In the genomic region with DNA sequence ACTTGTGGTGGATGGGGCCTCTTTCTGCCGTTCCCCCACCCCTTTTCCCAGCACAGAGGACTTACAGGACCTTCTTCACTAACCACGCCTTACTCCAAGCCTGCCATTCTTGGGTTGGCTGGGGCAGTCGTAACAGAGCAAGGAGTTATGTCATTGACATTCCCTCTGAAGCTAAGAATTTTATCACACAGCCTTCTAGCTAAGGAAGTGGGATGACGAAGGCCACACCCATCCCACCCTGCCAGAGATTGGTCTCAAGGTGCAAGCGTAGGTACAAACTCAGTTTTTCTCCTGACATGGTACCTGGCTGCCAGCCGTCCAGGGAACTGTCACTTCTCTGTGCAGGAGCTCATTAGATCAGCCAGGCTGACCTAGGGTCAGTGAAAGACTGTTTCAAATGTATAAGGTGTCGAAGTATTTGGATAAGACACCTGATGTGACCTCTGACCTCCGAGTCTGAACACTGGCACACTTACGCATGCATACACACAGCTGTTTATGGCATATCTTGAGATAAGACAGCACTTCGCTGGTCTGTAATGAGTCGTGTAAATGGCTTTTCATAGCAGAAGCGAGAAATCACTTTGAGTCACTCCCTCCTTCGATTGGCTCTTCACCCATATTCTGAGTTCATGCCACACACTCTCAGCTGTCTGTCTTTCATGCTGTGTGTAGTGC, we compare ENCODE assay signal across 26 mouse cellular contexts.
DNase-seq lines count a peak whose midpoint lies in the region; ATAC-seq and TF ChIP-seq lines count a peak whose summit lies in the region.
"Had no signal": no experiment of that assay in that cellular context is flagged by ENCODE, and none has a peak within 500 bp of the region (broad histone marks: within the 10 kb centered on the region; RNA-seq: fewer than 3 reads in every experiment).

No protein-coding gene starts in this region.

- TF ChIP-seq CTCF in lung, postnatal 0 days (IDR thresholded peaks at IDR 0.05), result no peak
- no peak for TF ChIP-seq CTCF in intestine, postnatal 0 days (IDR thresholded peaks at IDR 0.05; ENCODE audit: low read depth)
- no peak for TF ChIP-seq CTCF in small intestine, adult 2 months (IDR thresholded peaks at IDR 0.05; ENCODE audit: extremely low read depth, insufficient read length, insufficient replicate concordance, low read depth, low read length)

- H3K9ac ChIP-seq in lung, postnatal 0 days (replicated peaks; ENCODE audit: low read depth), result no peak overlapping the region
- H3K9ac ChIP-seq in intestine, embryonic 14.5 days (ENCODE audit: low read length), result no peak overlapping the region
- H3K9ac ChIP-seq in intestine, postnatal 0 days (ENCODE audit: low read depth, low read length), result no peak overlapping the region
- H3K9ac ChIP-seq: embryonic facial prominence, embryonic 12.5 days; embryonic facial prominence, embryonic 15.5 days; forebrain, postnatal 0 days; heart, embryonic 13.5 days; hindbrain, embryonic 14.5 days had no signal

- no peaks in the 10 kb centered on the region for H3K27me3 ChIP-seq in lung, postnatal 0 days (replicated peaks; ENCODE audit: insufficient read depth, low read length)
- no peaks in the 10 kb centered on the region for H3K27me3 ChIP-seq in intestine, embryonic 14.5 days (replicated peaks; ENCODE audit: control insufficient read depth, insufficient read depth, low read length)
- H3K27me3 ChIP-seq in intestine, postnatal 0 days (replicated peaks; ENCODE audit: control insufficient read depth, insufficient read depth, low read length), result no peaks in the 10 kb centered on the region
- no peaks in the 10 kb centered on the region for H3K27me3 ChIP-seq in small intestine, adult 2 months (ENCODE audit: control insufficient read depth, insufficient read depth, low read length)
- no peaks in the 10 kb centered on the region for H3K27me3 ChIP-seq in heart, embryonic 10.5 days (ENCODE audit: insufficient read depth, poor library complexity, severe bottlenecking)
- H3K27me3 ChIP-seq: embryonic facial prominence, embryonic 12.5 days; embryonic facial prominence, embryonic 15.5 days; heart, embryonic 13.5 days; Patski had no signal

- no peak for DNase-seq in lung, postnatal 0 days (ENCODE audit: low spot score)
- no peak for DNase-seq in lung, postnatal 10 days
- no peak for DNase-seq in intestine, embryonic 14.5 days (ENCODE audit: low spot score)
- no peak for DNase-seq in heart, embryonic 10.5 days (ENCODE audit: low spot score)
- no peak for DNase-seq in kidney, adult 9 months
- DNase-seq: adrenal gland, adult 2 months; adrenal gland, postnatal 14 days; cerebellum, adult 18-20 months; cerebellum, adult 9-11 months; cerebellum, postnatal 25 days; forebrain, postnatal 0 days; gastrocnemius, adult 2 months; gastrocnemius, postnatal 14 days; heart, postnatal 14 days; heart, postnatal 4 days had no signal

- TF ChIP-seq EP300 in lung, postnatal 0 days (IDR thresholded peaks at IDR 0.05), result no peak

- H3K4me3 ChIP-seq in lung, postnatal 0 days (ENCODE audit: low read depth, low read length), result no peak overlapping the region
- H3K4me3 ChIP-seq in intestine, embryonic 14.5 days (ENCODE audit: low read depth, low read length), result no peak overlapping the region
- no peak overlapping the region for H3K4me3 ChIP-seq in intestine, postnatal 0 days (ENCODE audit: low read depth, low read length)
- no peak overlapping the region for H3K4me3 ChIP-seq in small intestine, adult 2 months (ENCODE audit: low read depth, low read length)
- H3K4me3 ChIP-seq in heart, embryonic 10.5 days, result no peak overlapping the region
- H3K4me3 ChIP-seq: embryonic facial prominence, embryonic 12.5 days; embryonic facial prominence, embryonic 15.5 days; gastrocnemius, adult 2 months; heart, embryonic 13.5 days had no signal

- H3K4me2 ChIP-seq in lung, postnatal 0 days (replicated peaks; ENCODE audit: low read depth, low read length), result no peak overlapping the region
- no peak overlapping the region for H3K4me2 ChIP-seq in intestine, embryonic 14.5 days (ENCODE audit: low read length)
- 0 out of 2 replicates have a peak overlapping the region, but pooled peaks have one; percentile 17 for H3K4me2 ChIP-seq in intestine, postnatal 0 days (replicated peaks; ENCODE audit: low read depth)
- H3K4me2 ChIP-seq: embryonic facial prominence, embryonic 12.5 days; embryonic facial prominence, embryonic 15.5 days; heart, embryonic 13.5 days; hindbrain, embryonic 14.5 days had no signal

- H3K4me1 ChIP-seq in lung, postnatal 0 days (ENCODE audit: insufficient read depth, low read depth, low read length), result no peaks in the 10 kb centered on the region; the same call in 1 of the 2 replicates
- H3K4me1 ChIP-seq in intestine, embryonic 14.5 days (replicated peaks; ENCODE audit: control insufficient read depth, insufficient read depth, low read length), result peaks cover 7% of the 10 kb centered on the region; the same call in 1 of the 2 replicates
- peaks cover 2% of the 10 kb centered on the region; the same call in 1 of the 2 replicates for H3K4me1 ChIP-seq in intestine, postnatal 0 days (replicated peaks; ENCODE audit: control insufficient read depth, insufficient read depth, low read length)
- peaks cover 33% of the 10 kb centered on the region; the same call in 1 of the 2 replicates for H3K4me1 ChIP-seq in small intestine, adult 2 months (ENCODE audit: control insufficient read depth, insufficient read depth, insufficient read length, low read length)
- peaks cover 9% of the 10 kb centered on the region for H3K4me1 ChIP-seq in heart, embryonic 10.5 days

- H3K9me3 ChIP-seq in lung, postnatal 0 days (ENCODE audit: low read length), result no peaks in the 10 kb centered on the region
- H3K9me3 ChIP-seq in intestine, embryonic 14.5 days (ENCODE audit: control insufficient read depth, low read length), result no peaks in the 10 kb centered on the region
- H3K9me3 ChIP-seq in intestine, postnatal 0 days (ENCODE audit: control insufficient read depth), result no peaks in the 10 kb centered on the region
- H3K9me3 ChIP-seq in heart, embryonic 10.5 days, result no peaks in the 10 kb centered on the region
- H3K9me3 ChIP-seq: embryonic facial prominence, embryonic 12.5 days; embryonic facial prominence, embryonic 15.5 days; heart, embryonic 13.5 days had no signal

- WGBS in lung, postnatal 0 days, result 65% methylated on average over 13 of the region's 13 CpGs
- WGBS in intestine, embryonic 14.5 days, result 61% methylated on average over 13 of the region's 13 CpGs
- 34% methylated on average over 13 of the region's 13 CpGs for WGBS in intestine, postnatal 0 days
- 40% methylated on average over 13 of the region's 13 CpGs for whole genome bisulfite sequencing in small intestine, adult 2 months
- 57% methylated on average over 13 of the region's 13 CpGs for WGBS in heart, embryonic 10.5 days

- ATAC-seq in lung, postnatal 0 days, result peak; percentile 4; the same call in 1 of the 2 replicates
- ATAC-seq in intestine, embryonic 14.5 days (replicated peaks; ENCODE audit: low FRiP score, low TSS enrichment, low read depth), result peak; percentile 52; the same call in 1 of the 2 replicates
- peak; percentile 80 for ATAC-seq in intestine, postnatal 0 days
- no peak for ATAC-seq in cerebellum, adult (ENCODE audit: insufficient number of reproducible peaks, low FRiP score, low TSS enrichment)
- ATAC-seq: forebrain, embryonic 14.5 days; forebrain, postnatal 0 days; hindbrain, postnatal 0 days; Patski had no signal

- no peaks in the 10 kb centered on the region for H3K36me3 ChIP-seq in lung, postnatal 0 days (ENCODE audit: insufficient read depth, low read length)
- no peaks in the 10 kb centered on the region for H3K36me3 ChIP-seq in intestine, embryonic 14.5 days (ENCODE audit: control insufficient read depth, insufficient read depth, low read length)
- H3K36me3 ChIP-seq in intestine, postnatal 0 days (ENCODE audit: control insufficient read depth, insufficient read depth), result no peaks in the 10 kb centered on the region
- no peaks in the 10 kb centered on the region for H3K36me3 ChIP-seq in small intestine, adult 2 months (ENCODE audit: control insufficient read depth, insufficient read depth, low read length)
- H3K36me3 ChIP-seq in heart, embryonic 10.5 days, result no peaks in the 10 kb centered on the region
- H3K36me3 ChIP-seq: embryonic facial prominence, embryonic 12.5 days; embryonic facial prominence, embryonic 15.5 days; G1E; heart, embryonic 13.5 days had no signal

- H3K27ac ChIP-seq in lung, postnatal 0 days (ENCODE audit: low read length), result 0 out of 2 replicates have a peak overlapping the region, but pooled peaks have one; percentile 15
- H3K27ac ChIP-seq in intestine, embryonic 14.5 days (ENCODE audit: low read depth), result no peak overlapping the region
- peak overlapping the region; percentile 36 for H3K27ac ChIP-seq in intestine, postnatal 0 days (ENCODE audit: low read depth, low read length)
- peak overlapping the region; percentile 43 for H3K27ac ChIP-seq in small intestine, adult 2 months (ENCODE audit: insufficient read depth, low read depth, low read length)
- H3K27ac ChIP-seq in heart, embryonic 10.5 days, result no peak overlapping the region
- H3K27ac ChIP-seq: embryonic facial prominence, embryonic 12.5 days; embryonic facial prominence, embryonic 15.5 days; gastrocnemius, adult 2 months; heart, embryonic 13.5 days; hindbrain, embryonic 14.5 days; hindbrain, postnatal 0 days had no signal

- TF ChIP-seq POLR2A in small intestine, adult 2 months (IDR thresholded peaks at IDR 0.05; ENCODE audit: low read depth, low read length), result no peak

Comparison
In these comparisons a context has a peak if more than half of its experiments do, and no peak if none do; other contexts are left out.
1. H3K27ac ChIP-seq: peak in lung, postnatal 0 days (single experiment), intestine, postnatal 0 days (single experiment) and small intestine, adult 2 months (single experiment); none in intestine, embryonic 14.5 days (single experiment) and heart, embryonic 10.5 days (single experiment).